Mouse (Mus musculus) embryonic facial prominence, embryonic 10.5 days (tissue): ENCODE measurements around the gene Col19a1. TPM values are rescaled to one million over a fixed set of nuclear protein-coding genes. Genes with fewer than 3 reads are reported as not detected.
A peak's percentile ranks its signal among the peaks of the same experiment; 100 is the strongest.

Source experiments
- DNase-seq: peaks from one replicate; pipeline ENCODE4 v3.0.0-alpha.2; 2017; ENCODE audit warnings: low spot score
- H3K27ac ChIP-seq: fragments of 300-500 bp; sonication (generic); replicated peaks from 2 replicates; pipeline ENCODE4 v1.5.1; 2016; ENCODE audit warnings: mild to moderate bottlenecking
- H3K27me3 ChIP-seq: fragments of 300-500 bp; sonication (generic); replicated peaks from 2 replicates; pipeline ENCODE4 v1.6.1; 2016; ENCODE audit warnings: low read depth, mild to moderate bottlenecking; ENCODE audit not compliant: poor library complexity, severe bottlenecking
- H3K36me3 ChIP-seq: fragments of 300-500 bp; sonication (generic); replicated peaks from 2 replicates; pipeline ENCODE4 v1.6.1; 2016; ENCODE audit warnings: mild to moderate bottlenecking, moderate library complexity
- H3K4me1 ChIP-seq: fragments of 300-500 bp; sonication (generic); 2 replicates; pipeline ENCODE4 v1.6.1; 2016
- H3K4me3 ChIP-seq: fragments of 300-500 bp; sonication (generic); 2 replicates; pipeline ENCODE4 v1.5.1; 2016; ENCODE audit warnings: mild to moderate bottlenecking, moderate library complexity
- H3K9me3 ChIP-seq: fragments of 300-500 bp; sonication (generic); 2 replicates; pipeline ENCODE4 v1.6.1; 2016; ENCODE audit warnings: mild to moderate bottlenecking
- WGBS: fragments of 180-500 bp; shearing (Covaris S2); methylation state at CpG from one replicate; pipeline ENCODE4 v1.1.7; 2016; 5-methylcytosine and 5-hydroxymethylcytosine counted together
- polyA plus RNA-seq: library from polyadenylated mRNA; unstranded; fragments of >200 nt; fragmentation: Nextera tagmentation; extraction: Ambion mirVana; gene quantifications from 2 replicates; pipeline ENCODE4 v1.2.1, GENCODE M21; 2016

Gene Col19a1
- polyA plus RNA-seq, 1 experiment from 2014 or later, result 0.42 TPM

- no peaks in the 10 kb centered on the region for H3K36me3 ChIP-seq
- H3K4me1 ChIP-seq, result peaks cover 8% of the 10 kb centered on the region; the same call in 1 of the 2 replicates
- H3K27ac ChIP-seq, result no peak overlapping the region
- H3K27me3 ChIP-seq, result no peaks in the 10 kb centered on the region
- no peaks in the 10 kb centered on the region for H3K9me3 ChIP-seq
- no peak overlapping the region for H3K4me3 ChIP-seq
- DNase-seq, result no peak
- WGBS, result 63% methylated on average over 6 of the region's 6 CpGs
These were observed 300.9 kb downstream of the Col19a1 start for GRCm38 (mm10) chr1:24286360-24286759.

DNA sequence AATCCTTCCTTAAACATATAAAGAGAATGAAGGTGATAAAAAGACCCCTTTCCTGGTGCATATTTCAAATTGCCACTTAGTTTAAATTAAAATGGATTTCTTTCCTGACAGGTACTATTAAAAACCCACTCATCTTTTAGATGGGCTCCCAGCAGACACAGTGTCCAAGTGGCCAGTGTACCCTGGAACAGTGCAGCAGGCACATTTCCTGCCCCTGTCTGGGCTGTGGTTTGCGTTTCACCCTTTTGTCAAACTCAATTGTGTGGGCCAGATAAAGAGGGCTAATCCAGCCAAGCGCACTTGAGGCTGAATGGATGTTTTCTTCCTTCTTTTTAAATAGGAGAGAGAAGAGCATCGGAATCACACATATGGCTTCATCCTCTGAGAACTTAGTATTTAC, 320.2 kb downstream of the Col19a1 start:
- H3K27me3 ChIP-seq, result no peaks in the 10 kb centered on the region
- 51% methylated on average over 3 of the region's 3 CpGs for WGBS
- H3K4me1 ChIP-seq, result no peaks in the 10 kb centered on the region
- no peak overlapping the region for H3K27ac ChIP-seq
- no peaks in the 10 kb centered on the region for H3K36me3 ChIP-seq
- no peak for DNase-seq
- H3K4me3 ChIP-seq, result no peak overlapping the region
- H3K9me3 ChIP-seq, result no peaks in the 10 kb centered on the region

DNA sequence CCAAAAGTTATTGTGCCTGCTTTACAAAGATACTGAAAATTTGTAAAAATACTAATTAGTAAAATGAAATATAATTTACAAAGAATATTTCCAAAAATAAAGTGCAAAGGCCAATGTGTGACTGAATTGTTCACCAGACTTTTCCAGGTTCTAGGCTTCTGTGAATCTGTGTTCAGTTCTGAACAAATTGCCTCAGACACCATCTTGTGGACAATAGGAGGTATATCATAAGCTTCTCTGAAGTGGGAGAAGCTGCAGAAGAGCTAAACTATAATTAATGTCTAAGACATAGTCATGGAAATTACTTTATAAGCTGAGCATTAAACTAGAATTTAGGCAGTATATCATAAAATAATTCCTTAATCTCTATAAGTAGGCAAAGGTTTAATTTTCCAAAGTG, 326.1 kb downstream of the Col19a1 start:
- Histone ChIP-seq H3K9me3 (no peaks in the 10 kb centered on the region), H3K4me3 (no peak overlapping the region), H3K36me3 (no peaks in the 10 kb centered on the region), H3K4me1 (0 out of 2 replicates have a peak, but pooled peaks cover 4% of the 10 kb centered on the region), H3K27me3 (no peaks in the 10 kb centered on the region), H3K27ac (no peak overlapping the region)
- DNase-seq, result no peak

DNA sequence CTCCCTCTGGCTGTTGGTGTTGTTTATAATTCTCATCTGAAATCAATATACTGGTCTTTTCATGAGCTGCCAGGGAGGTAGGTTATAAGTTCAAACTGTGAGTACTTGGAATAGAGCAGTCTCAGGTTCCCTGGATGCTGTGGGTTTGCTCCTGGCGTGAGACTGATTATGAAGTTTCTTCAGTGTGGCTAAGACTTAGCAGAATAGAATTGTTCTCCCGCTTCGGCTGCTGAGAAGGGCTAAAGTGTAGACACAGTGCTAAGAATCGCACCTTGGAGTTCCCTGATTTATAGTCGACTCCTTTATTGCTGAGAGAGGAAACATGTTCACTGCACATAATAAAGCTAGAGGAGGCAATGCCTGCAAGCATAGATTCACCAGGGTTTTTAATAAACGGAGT, 327.9 kb downstream of the Col19a1 start:
- Histone ChIP-seq H3K4me3 (no peak overlapping the region), H3K27ac (no peak overlapping the region), H3K4me1 (0 out of 2 replicates have a peak, but pooled peaks cover 4% of the 10 kb centered on the region), H3K36me3 (no peaks in the 10 kb centered on the region), H3K9me3 (no peaks in the 10 kb centered on the region), H3K27me3 (no peaks in the 10 kb centered on the region)
- WGBS, result 80% methylated on average over 6 of the region's 6 CpGs
- DNase-seq, result no peak

- 87% methylated on average over 5 of the region's 5 CpGs for WGBS
- no peak for DNase-seq
- Histone ChIP-seq H3K27me3 (no peaks in the 10 kb centered on the region), H3K4me3 (no peak overlapping the region), H3K27ac (no peak overlapping the region), H3K36me3 (no peaks in the 10 kb centered on the region), H3K9me3 (no peaks in the 10 kb centered on the region), H3K4me1 (0 out of 2 replicates have a peak, but pooled peaks cover 4% of the 10 kb centered on the region)
These were observed 329.3 kb downstream of the Col19a1 start for GRCm38 (mm10) chr1:24257961-24258360.

DNA sequence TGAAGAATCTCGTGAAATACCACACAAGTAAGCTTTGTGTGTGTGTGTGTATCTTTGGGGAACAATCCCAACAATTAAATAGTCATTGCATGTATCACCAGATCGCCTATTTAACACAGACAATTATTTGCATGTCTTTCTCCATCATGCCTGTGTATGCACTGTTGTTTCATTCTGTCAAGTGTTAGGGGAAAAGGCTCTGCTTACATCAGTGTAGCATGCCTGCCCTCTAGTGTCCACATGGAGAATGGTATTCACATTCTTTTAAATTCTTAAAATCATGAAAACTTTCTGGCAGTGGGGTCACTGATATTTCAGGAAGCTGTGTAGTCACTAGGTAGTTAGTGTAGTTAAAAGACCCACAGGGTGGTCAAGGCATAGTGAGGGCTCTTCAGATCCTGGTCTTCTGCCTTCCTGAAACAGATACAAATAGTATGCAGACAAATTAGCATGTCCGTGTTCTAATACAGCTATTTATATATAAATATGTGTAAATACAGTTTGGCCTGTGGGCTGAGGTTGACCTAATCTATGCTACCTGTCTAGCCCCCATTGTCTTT, 338.1 kb downstream of the Col19a1 start:
- H3K9me3 ChIP-seq, result no peaks in the 10 kb centered on the region
- H3K27me3 ChIP-seq, result no peaks in the 10 kb centered on the region
- H3K27ac ChIP-seq, result no peak overlapping the region
- peaks cover 8% of the 10 kb centered on the region for H3K36me3 ChIP-seq
- 64% methylated on average over 3 of the region's 3 CpGs for WGBS
- no peak overlapping the region for H3K4me3 ChIP-seq
- peaks cover 4% of the 10 kb centered on the region; the same call in 1 of the 2 replicates for H3K4me1 ChIP-seq
- DNase-seq, result no peak

- 78% methylated on average over 10 of the region's 10 CpGs for WGBS
- H3K4me3 ChIP-seq, result no peak overlapping the region
- DNase-seq, result no peak
- H3K9me3 ChIP-seq, result no peaks in the 10 kb centered on the region
- H3K36me3 ChIP-seq, result peaks cover 8% of the 10 kb centered on the region
- no peak overlapping the region for H3K27ac ChIP-seq
- no peaks in the 10 kb centered on the region for H3K27me3 ChIP-seq
- H3K4me1 ChIP-seq, result peaks cover 4% of the 10 kb centered on the region; the same call in 1 of the 2 replicates
These were observed 338.8 kb downstream of the Col19a1 start for GRCm38 (mm10) chr1:24248294-24249104.

- Histone ChIP-seq H3K27me3 (peaks cover 3% of the 10 kb centered on the region; the same call in 1 of the 2 replicates), H3K36me3 (peaks cover 12% of the 10 kb centered on the region; the same call in 1 of the 2 replicates), H3K4me3 (no peak overlapping the region), H3K4me1 (peaks cover 6% of the 10 kb centered on the region; the same call in 1 of the 2 replicates), H3K9me3 (no peaks in the 10 kb centered on the region), H3K27ac (no peak overlapping the region)
- 42% methylated on average over 13 of the region's 13 CpGs for WGBS
- DNase-seq, result peak; percentile 35
These were observed 341.4 kb downstream of the Col19a1 start for GRCm38 (mm10) chr1:24245700-24246375.

DNA sequence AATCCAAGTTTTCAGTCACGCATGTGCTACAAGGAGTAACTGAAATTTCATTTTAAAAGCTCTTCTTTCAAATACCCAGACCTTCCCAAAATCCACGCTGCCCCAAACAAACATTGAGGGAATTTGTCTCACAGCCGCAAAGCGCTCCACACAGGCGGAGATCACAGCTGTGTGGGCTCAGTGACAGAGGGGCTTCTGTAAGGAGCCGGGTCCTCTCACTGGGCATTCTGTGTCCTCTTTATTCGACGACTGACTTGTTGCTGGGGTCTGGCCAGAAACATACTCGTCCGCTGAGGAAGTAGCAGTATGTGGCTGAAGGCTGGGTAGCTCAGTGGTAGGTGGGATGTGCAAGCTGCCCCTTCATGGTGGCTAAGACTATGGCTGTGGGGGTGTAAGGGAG, 342.3 kb downstream of the Col19a1 start:
- peaks cover 15% of the 10 kb centered on the region for H3K4me1 ChIP-seq
- H3K27ac ChIP-seq, result no peak overlapping the region
- H3K27me3 ChIP-seq, result peaks cover 3% of the 10 kb centered on the region; the same call in 1 of the 2 replicates
- no peak for DNase-seq
- WGBS, result 77% methylated on average over 10 of the region's 10 CpGs
- H3K36me3 ChIP-seq, result peaks cover 12% of the 10 kb centered on the region; the same call in 1 of the 2 replicates
- no peak overlapping the region for H3K4me3 ChIP-seq
- no peaks in the 10 kb centered on the region for H3K9me3 ChIP-seq

- no peak overlapping the region for H3K4me3 ChIP-seq
- peak; percentile 42 for DNase-seq
- 37% methylated on average over 8 of the region's 8 CpGs for WGBS
- peaks cover 18% of the 10 kb centered on the region for H3K36me3 ChIP-seq
- peaks cover 23% of the 10 kb centered on the region for H3K4me1 ChIP-seq
- H3K27me3 ChIP-seq, result peaks cover 3% of the 10 kb centered on the region; the same call in 1 of the 2 replicates
- no peak overlapping the region; the same call in 1 of the 2 replicates for H3K27ac ChIP-seq
- no peaks in the 10 kb centered on the region for H3K9me3 ChIP-seq
These were observed 347.1 kb downstream of the Col19a1 start for GRCm38 (mm10) chr1:24240039-24240691.

DNA sequence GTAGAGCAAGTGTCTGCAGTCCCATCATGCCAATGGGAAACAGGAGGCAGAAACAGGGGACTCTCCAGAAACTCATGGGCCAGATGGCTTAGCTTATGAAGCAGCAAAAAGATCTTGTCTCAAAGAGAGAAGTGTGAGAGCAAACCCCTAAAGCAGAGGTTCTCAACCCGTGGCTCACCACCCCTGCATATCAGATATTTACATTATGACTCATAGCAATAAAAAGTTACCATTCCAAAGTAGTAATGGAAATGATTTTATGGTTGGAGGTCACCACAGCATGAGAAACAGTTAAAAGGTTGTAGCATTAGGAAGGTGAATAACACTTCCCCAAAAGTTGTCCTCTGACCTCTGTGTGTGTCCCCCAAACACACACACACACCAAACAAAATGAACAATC, 350.9 kb downstream of the Col19a1 start:
- 89% methylated on average over 1 of the region's 1 CpGs for WGBS
- no peak overlapping the region for H3K4me3 ChIP-seq
- H3K27me3 ChIP-seq, result peaks cover under 1% of the 10 kb centered on the region; the same call in 1 of the 2 replicates
- DNase-seq, result no peak
- H3K9me3 ChIP-seq, result no peaks in the 10 kb centered on the region
- H3K4me1 ChIP-seq, result peaks cover 29% of the 10 kb centered on the region
- H3K27ac ChIP-seq, result no peak overlapping the region
- peaks cover 6% of the 10 kb centered on the region for H3K36me3 ChIP-seq
